Mouse (Mus musculus) limb, embryonic 11.5 days (tissue): Measurements from ENCODE around the gene Vangl1. TPM values are rescaled to one million over a fixed set of nuclear protein-coding genes. Genes with fewer than 3 reads are reported as not detected.

Source experiments
- ATAC-seq: fragments of 200-750 bp; cut with Nextera tagmentation; 2 replicates; pipeline ENCODE4 v1.8.0; 2017; ENCODE audit warnings: low read depth; ENCODE audit not compliant: insufficient number of reproducible peaks, low FRiP score, low TSS enrichment
- DNase-seq: peaks from one replicate; pipeline ENCODE4 v3.0.0-alpha.2; 2015; ENCODE audit warnings: low spot score
- H3K27ac ChIP-seq: fragments of 300-500 bp; sonication (generic); replicated peaks from 2 replicates; pipeline ENCODE4 v1.5.1; 2014; ENCODE audit warnings: low read depth, mild to moderate bottlenecking, low read length
- H3K27me3 ChIP-seq: fragments of 300-500 bp; sonication (generic); 2 replicates; pipeline ENCODE4 v1.6.1; 2014; ENCODE audit warnings: mild to moderate bottlenecking, low read length, mixed read lengths; ENCODE audit not compliant: control insufficient read depth, insufficient read depth
- H3K36me3 ChIP-seq: fragments of 300-500 bp; sonication (generic); 2 replicates; pipeline ENCODE4 v1.6.1; 2014; ENCODE audit warnings: mild to moderate bottlenecking, low read length, moderate library complexity, mixed read lengths; ENCODE audit not compliant: control insufficient read depth, insufficient read depth
- H3K4me1 ChIP-seq: fragments of 300-500 bp; sonication (generic); 2 replicates; pipeline ENCODE4 v1.6.1; 2014; ENCODE audit warnings: low read length, mixed read lengths; ENCODE audit not compliant: control insufficient read depth, insufficient read depth
- H3K4me2 ChIP-seq: fragments of 300-500 bp; sonication (generic); 2 replicates; pipeline ENCODE4 v1.6.1; 2014; ENCODE audit warnings: low read depth, mild to moderate bottlenecking, moderate library complexity; ENCODE audit not compliant: severe bottlenecking
- H3K4me3 ChIP-seq: fragments of 300-500 bp; sonication (generic); 2 replicates; pipeline ENCODE4 v1.5.1; 2014; ENCODE audit warnings: low read depth, low read length
- H3K9ac ChIP-seq: fragments of 300-500 bp; sonication (generic); 2 replicates; pipeline ENCODE4 v1.6.1; 2014; ENCODE audit warnings: mild to moderate bottlenecking, low read length
- H3K9me3 ChIP-seq: fragments of 300-500 bp; sonication (generic); 2 replicates; pipeline ENCODE4 v1.6.1; 2016; ENCODE audit warnings: low read length; ENCODE audit not compliant: control insufficient read depth
- WGBS: fragments of 180-500 bp; shearing (Covaris S2); extraction: QIAGEN DNeasy Blood & Tissue Kit; methylation state at CpG from one replicate; pipeline ENCODE4 v1.1.7; 2014; 5-methylcytosine and 5-hydroxymethylcytosine counted together
- polyA plus RNA-seq: library from polyadenylated mRNA; unstranded; fragments of >200 nt; fragmentation: Nextera tagmentation; extraction: Ambion mirVana; gene quantifications from 2 replicates; pipeline ENCODE4 v1.2.1, GENCODE M21; 2014

Vangl1 gene
- polyA plus RNA-seq, 1 experiment from 2014 or later: 15.4 TPM

GRCm38 (mm10) chr3:102196166-102196565 lies 8.3 kb downstream of the Vangl1 start:
- no peak for DNase-seq
- Histone ChIP-seq H3K9me3 (no peaks in the 10 kb centered on the region), H3K27ac (no peak overlapping the region), H3K9ac (no peak overlapping the region), H3K36me3 (0 out of 2 replicates have a peak, but pooled peaks cover 2% of the 10 kb centered on the region), H3K4me2 (no peak overlapping the region), H3K4me3 (no peak overlapping the region), H3K27me3 (no peaks in the 10 kb centered on the region), H3K4me1 (peaks cover 53% of the 10 kb centered on the region)
- ATAC-seq: no peak
- WGBS: 83% methylated on average over 9 of the region's 9 CpGs

- H3K9ac ChIP-seq: no peak overlapping the region
- ATAC-seq: no peak
- peak; percentile 41 for DNase-seq
- H3K4me2 ChIP-seq: no peak overlapping the region
- 0 out of 2 replicates have a peak, but pooled peaks cover 2% of the 10 kb centered on the region for H3K36me3 ChIP-seq
- no peaks in the 10 kb centered on the region for H3K27me3 ChIP-seq
- peaks cover 53% of the 10 kb centered on the region for H3K4me1 ChIP-seq
- H3K4me3 ChIP-seq: no peak overlapping the region
- no peak overlapping the region for H3K27ac ChIP-seq
- WGBS: 42% methylated on average over 2 of the region's 2 CpGs
- H3K9me3 ChIP-seq: no peaks in the 10 kb centered on the region
These were observed 8.7 kb downstream of the Vangl1 start for GRCm38 (mm10) chr3:102195762-102196161.

- H3K9ac ChIP-seq: no peak overlapping the region
- H3K27ac ChIP-seq: peak overlapping the region; percentile 53
- DNase-seq (peak; percentile 61), ATAC-seq (0 out of 2 replicates have a peak, but pooled peaks have one; percentile 29)
- H3K4me1 ChIP-seq: peaks cover 47% of the 10 kb centered on the region
- no peak overlapping the region for H3K4me3 ChIP-seq
- 4% methylated on average over 11 of the region's 11 CpGs for WGBS
- H3K4me2 ChIP-seq: peak overlapping the region; percentile 27; the same call in 1 of the 2 replicates
- no peaks in the 10 kb centered on the region for H3K9me3 ChIP-seq
- H3K27me3 ChIP-seq: no peaks in the 10 kb centered on the region
- 0 out of 2 replicates have a peak, but pooled peaks cover 2% of the 10 kb centered on the region for H3K36me3 ChIP-seq
These were observed 10.0 kb downstream of the Vangl1 start for GRCm38 (mm10) chr3:102194291-102195051.

- Histone ChIP-seq H3K27ac (peak overlapping the region; percentile 53; the same call in 1 of the 2 replicates), H3K27me3 (no peaks in the 10 kb centered on the region), H3K4me2 (peak overlapping the region; percentile 27; the same call in 1 of the 2 replicates), H3K36me3 (0 out of 2 replicates have a peak, but pooled peaks cover 2% of the 10 kb centered on the region), H3K4me3 (no peak overlapping the region), H3K9ac (no peak overlapping the region), H3K9me3 (no peaks in the 10 kb centered on the region), H3K4me1 (peaks cover 53% of the 10 kb centered on the region)
- DNase-seq (peak; percentile 39), ATAC-seq (no peak)
- WGBS: 6% methylated on average over 20 of the region's 20 CpGs
These were observed 10.8 kb downstream of the Vangl1 start for GRCm38 (mm10) chr3:102193488-102194290.

GRCm38 (mm10) chr3:102192621-102193020 lies 11.9 kb downstream of the Vangl1 start:
- H3K4me1 ChIP-seq: peaks cover 47% of the 10 kb centered on the region

GRCm38 (mm10) chr3:102191575-102191974 lies 12.9 kb downstream of the Vangl1 start:
- Histone ChIP-seq H3K9ac (no peak overlapping the region), H3K4me1 (peaks cover 41% of the 10 kb centered on the region), H3K9me3 (no peaks in the 10 kb centered on the region), H3K27ac (no peak overlapping the region), H3K4me2 (no peak overlapping the region), H3K36me3 (0 out of 2 replicates have a peak, but pooled peaks cover 2% of the 10 kb centered on the region), H3K4me3 (no peak overlapping the region), H3K27me3 (no peaks in the 10 kb centered on the region)
- DNase-seq (no peak), ATAC-seq (no peak)
- WGBS: 77% methylated on average over 3 of the region's 3 CpGs

More at GRCm38 (mm10) chr3:102192621-102193020, 11.9 kb downstream of the Vangl1 start:
- Histone ChIP-seq H3K4me2 (no peak overlapping the region), H3K4me3 (no peak overlapping the region), H3K36me3 (0 out of 2 replicates have a peak, but pooled peaks cover 2% of the 10 kb centered on the region), H3K9me3 (no peaks in the 10 kb centered on the region), H3K27me3 (no peaks in the 10 kb centered on the region), H3K9ac (no peak overlapping the region), H3K27ac (no peak overlapping the region)
- DNase-seq: no peak
- WGBS: 79% methylated on average over 2 of the region's 2 CpGs
- ATAC-seq: no peak

- no peaks in the 10 kb centered on the region for H3K36me3 ChIP-seq
These were observed 13.9 kb downstream of the Vangl1 start for GRCm38 (mm10) chr3:102190642-102191041.

GRCm38 (mm10) chr3:102190015-102190414 lies 14.5 kb downstream of the Vangl1 start:
- Histone ChIP-seq H3K9me3 (no peaks in the 10 kb centered on the region), H3K9ac (no peak overlapping the region), H3K4me2 (no peak overlapping the region), H3K27me3 (no peaks in the 10 kb centered on the region), H3K27ac (no peak overlapping the region), H3K36me3 (no peaks in the 10 kb centered on the region), H3K4me1 (peaks cover 36% of the 10 kb centered on the region), H3K4me3 (no peak overlapping the region)
- no peak for ATAC-seq
- WGBS: 5% methylated on average over 4 of the region's 4 CpGs
- DNase-seq: no peak

More at GRCm38 (mm10) chr3:102190642-102191041, 13.9 kb downstream of the Vangl1 start:
- H3K9ac ChIP-seq: no peak overlapping the region
- no peaks in the 10 kb centered on the region for H3K27me3 ChIP-seq
- ATAC-seq (no peak), DNase-seq (no peak)
- H3K4me1 ChIP-seq: peaks cover 37% of the 10 kb centered on the region
- H3K4me3 ChIP-seq: no peak overlapping the region
- no peak overlapping the region for H3K4me2 ChIP-seq
- H3K9me3 ChIP-seq: no peaks in the 10 kb centered on the region
- no peak overlapping the region for H3K27ac ChIP-seq
